Mouse (Mus musculus) lung, adult 2 months (tissue): ENCODE data around the gene Tmem74b.

ENCODE experiments used
- CTCF ChIP-seq: fragments of 200-500 bp; IDR thresholded peaks from 2 replicates; pipeline ENCODE4 v1.5.1; 2011; ENCODE audit warnings: mild to moderate bottlenecking, low read length, control low read depth; ENCODE audit not compliant: insufficient read depth
- POLR2A ChIP-seq: fragments of 200-500 bp; IDR thresholded peaks from 2 replicates; pipeline ENCODE4 v1.6.1; 2011; ENCODE audit warnings: low read depth, mild to moderate bottlenecking, control low read depth, low read length, borderline replicate concordance; ENCODE audit errors: extremely low read depth

DNA sequence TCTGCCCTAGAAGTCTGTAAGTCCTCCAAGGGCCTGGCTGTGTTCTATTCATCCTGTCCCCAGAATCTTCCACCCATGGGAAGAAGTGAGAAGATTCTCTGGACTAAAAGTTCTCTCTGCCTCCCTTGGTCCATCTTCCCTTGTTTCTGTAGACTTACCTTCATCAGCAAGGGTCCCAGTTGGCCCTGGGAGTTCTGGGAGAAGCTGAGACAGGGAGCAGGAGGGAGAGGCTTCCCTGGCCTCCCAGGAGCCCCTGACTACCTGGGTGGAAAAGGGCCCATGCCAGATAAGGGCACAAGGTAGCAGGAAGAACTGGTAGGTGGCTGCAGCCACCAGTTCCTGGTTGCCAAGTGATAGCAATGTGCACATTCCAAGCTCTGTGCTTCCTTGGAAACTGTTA is 42.0 kb downstream of the Tmem74b start, which contains the start of gene Psmf1:
- TF ChIP-seq POLR2A (no peak), CTCF (no peak)
